Mouse (Mus musculus) monocyte, adult 59 days (primary cell): ENCODE results near the gene Tcp1. TPM values are rescaled to one million over a fixed set of nuclear protein-coding genes. Genes with fewer than 3 reads are reported as not detected.

ENCODE experiments used
- total RNA-seq, 2 experiments: library from RNA; stranded (reverse); gene quantifications; one replicate each; pipeline ENCODE4 v1.2.4; 2023

The Tcp1 gene
- 100 to 1,000 TPM; 117 to 128 TPM for total RNA-seq

GRCm38 (mm10) chr17:12915488-12915880 is at the start of gene Tcp1:
Tcp1 (plus strand) TSS chr17:12915701.

GRCm38 (mm10) chr17:12868043-12868442 is 47.5 kb upstream of the Tcp1 start, which contains the start of gene Mas1:
Mas1 (minus strand) TSS chr17:12868143.

GRCm38 (mm10) chr17:12875734-12876133 is 39.8 kb upstream of the Tcp1 start, which contains the start of gene Mrgprh:
Mrgprh (plus strand) TSS chr17:12876034.

GRCm38 (mm10) chr17:12909361-12910280 is 5.9 kb upstream of the Tcp1 start, which contains the start of gene Pnldc1:
Pnldc1 (minus strand) TSS chr17:12910230.

GRCm38 (mm10) chr17:12915881-12916583 is 531 bp downstream of the Tcp1 start, which contains the start of gene Mrpl18:
Mrpl18 (minus strand) TSS chr17:12916345.

GRCm38 (mm10) chr17:12940151-12940805 is 24.8 kb downstream of the Tcp1 start, which contains the start of gene Acat3:
Acat3 (minus strand) TSS chr17:12940600.

GRCm38 (mm10) chr17:12960331-12960873 is 44.9 kb downstream of the Tcp1 start, which contains the start of gene Acat2:
Acat2 (minus strand) TSS chr17:12960747.

Other genes with a start within 250 kb of the Tcp1 start
- not detected for gene Slc22a1, start 239.9 kb upstream of the Tcp1 start, total RNA-seq
- gene Igf2r, start 146.0 kb upstream of the Tcp1 start, total RNA-seq = 1 to 10 TPM; 4.3 to 5.1 TPM
- not detected for gene Mas1, start 47.6 kb upstream of the Tcp1 start, total RNA-seq
- not detected for gene Mrgprh, start 39.7 kb upstream of the Tcp1 start, total RNA-seq
- 1 to 10 TPM in 1 of 2 experiments, under 1 TPM in 1; 0.94 to 1.2 TPM for gene Pnldc1, start 5.5 kb upstream of the Tcp1 start, total RNA-seq
- gene Mrpl18, start 644 bp downstream of the Tcp1 start, total RNA-seq = 10 to 100 TPM; 28.9 to 35.7 TPM
- not detected for gene Acat3, start 24.9 kb downstream of the Tcp1 start, total RNA-seq
- 10 to 100 TPM; 11.8 to 13.7 TPM for gene Acat2, start 45.0 kb downstream of the Tcp1 start, total RNA-seq
- 10 to 100 TPM; 93.7 to 96.9 TPM for gene Wtap, start 78.5 kb downstream of the Tcp1 start, total RNA-seq
- gene Sod2, start 91.1 kb downstream of the Tcp1 start, total RNA-seq = 100 to 1,000 TPM; 142 to 150 TPM
- 10 to 100 TPM in 1 of 2 experiments, 1 to 10 TPM in 1; 9.9 to 11.6 TPM for gene Gpr31b, start 136.6 kb downstream of the Tcp1 start, total RNA-seq
- not detected for gene Tcp10b, start 145.4 kb downstream of the Tcp1 start, total RNA-seq
- gene Unc93a, start 216.1 kb downstream of the Tcp1 start, total RNA-seq = under 1 TPM in 1 of 2 experiments, not detected in 1; 0.33 TPM